Mouse (Mus musculus) kidney, embryonic 16.5 days (tissue): ENCODE data around the gene 1600012H06Rik. TPM values are rescaled to one million over a fixed set of nuclear protein-coding genes. Genes with fewer than 3 reads are reported as not detected.
"Not testable (repeated sequence)": the region's sequence is repeated elsewhere in the genome, so short reads cannot be mapped to it uniquely, and the experiment has no call there.

ENCODE experiments used
- ATAC-seq: fragments of 200-750 bp; cut with Nextera tagmentation; 2 replicates; pipeline ENCODE4 v1.8.0; 2017; ENCODE audit warnings: moderate TSS enrichment; ENCODE audit not compliant: low FRiP score, low TSS enrichment
- H3K27ac ChIP-seq: fragments of 300-500 bp; sonication (generic); 2 replicates; pipeline ENCODE4 v1.5.1; 2014; ENCODE audit warnings: low read length
- H3K27me3 ChIP-seq: fragments of 300-500 bp; sonication (generic); 2 replicates; pipeline ENCODE4 v1.6.1; 2014; ENCODE audit warnings: low read length, control low read depth, mixed read lengths; ENCODE audit not compliant: insufficient read depth
- H3K36me3 ChIP-seq: fragments of 300-500 bp; sonication (generic); 2 replicates; pipeline ENCODE4 v1.6.1; 2014; ENCODE audit warnings: low read length, control low read depth, mixed read lengths; ENCODE audit not compliant: insufficient read depth
- H3K4me1 ChIP-seq: fragments of 300-500 bp; sonication (generic); 2 replicates; pipeline ENCODE4 v1.6.1; 2014; ENCODE audit warnings: low read length, control low read depth, mixed read lengths; ENCODE audit not compliant: insufficient read depth
- H3K4me2 ChIP-seq: fragments of 300-500 bp; sonication (generic); replicated peaks from 2 replicates; pipeline ENCODE4 v1.6.1; 2014; ENCODE audit warnings: low read depth, low read length
- H3K4me3 ChIP-seq: fragments of 300-500 bp; sonication (generic); 2 replicates; pipeline ENCODE4 v1.5.1; 2014; ENCODE audit warnings: mild to moderate bottlenecking, low read length
- H3K9ac ChIP-seq: fragments of 300-500 bp; sonication (generic); replicated peaks from 2 replicates; pipeline ENCODE4 v1.6.1; 2014; ENCODE audit warnings: low read length
- H3K9me3 ChIP-seq: fragments of 300-500 bp; sonication (generic); 2 replicates; pipeline ENCODE4 v1.6.1; 2016; ENCODE audit warnings: low read length, control low read depth
- WGBS: fragments of 180-500 bp; shearing (Covaris S2); extraction: QIAGEN DNeasy Blood & Tissue Kit; methylation state at CpG from one replicate; pipeline ENCODE4 v1.1.7; 2014; 5-methylcytosine and 5-hydroxymethylcytosine counted together
- polyA plus RNA-seq: library from polyadenylated mRNA; unstranded; fragments of >200 nt; fragmentation: Nextera tagmentation; extraction: Ambion mirVana; gene quantifications from 2 replicates; pipeline ENCODE4 v1.2.1, GENCODE M21; 2015

The 1600012H06Rik gene
- polyA plus RNA-seq, 1 experiment from 2014 or later: 36.7 TPM

DNA sequence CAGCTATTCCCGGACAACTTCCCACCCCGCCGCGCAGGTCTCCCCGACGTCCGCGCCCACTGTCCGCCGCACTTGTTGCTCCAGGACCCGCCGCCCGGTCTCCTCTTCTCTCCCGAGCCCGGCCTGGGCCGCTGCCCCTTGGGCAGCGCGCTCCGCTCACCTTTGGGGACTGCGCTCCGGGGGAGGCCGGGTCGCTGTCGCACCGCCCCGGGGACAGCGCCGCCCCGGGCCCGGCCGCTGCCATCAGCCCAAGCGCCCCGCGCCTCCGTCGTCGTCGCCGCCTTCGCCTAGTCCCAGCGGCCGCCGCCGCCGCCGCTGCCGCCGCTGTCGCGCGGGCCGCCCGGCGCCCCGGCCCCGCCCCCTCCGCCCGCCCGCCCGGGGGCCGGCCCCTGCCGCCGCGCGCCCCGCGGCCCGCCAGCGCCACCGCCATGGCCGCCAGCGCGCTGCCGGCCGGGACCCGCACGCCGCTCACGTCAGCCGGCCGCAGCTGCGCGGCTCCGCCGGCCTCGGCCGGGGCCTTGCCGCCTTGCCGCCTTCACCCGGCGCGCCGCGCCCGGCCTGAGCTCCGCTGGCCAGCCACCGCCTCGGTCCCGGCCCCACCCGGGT is 18.1 kb downstream of the 1600012H06Rik start, which contains the start of gene Phf10:
Gene Phf10, minus strand, starts transcription at position 323 of the 606 bp plus-strand sequence.
- H3K36me3 ChIP-seq, H3K27ac ChIP-seq, H3K9me3 ChIP-seq, H3K4me1 ChIP-seq, H3K27me3 ChIP-seq: not testable (repeated sequence)
- H3K4me3 ChIP-seq: peak within 1 kb of the TSS; percentile 77
- 0% methylated on average over 21 of the region's 100 CpGs for WGBS
- H3K4me2 ChIP-seq: peak within 1 kb of the TSS; percentile 92
- peak; percentile 87 for ATAC-seq
- H3K9ac ChIP-seq: peak within 1 kb of the TSS; percentile 83

DNA sequence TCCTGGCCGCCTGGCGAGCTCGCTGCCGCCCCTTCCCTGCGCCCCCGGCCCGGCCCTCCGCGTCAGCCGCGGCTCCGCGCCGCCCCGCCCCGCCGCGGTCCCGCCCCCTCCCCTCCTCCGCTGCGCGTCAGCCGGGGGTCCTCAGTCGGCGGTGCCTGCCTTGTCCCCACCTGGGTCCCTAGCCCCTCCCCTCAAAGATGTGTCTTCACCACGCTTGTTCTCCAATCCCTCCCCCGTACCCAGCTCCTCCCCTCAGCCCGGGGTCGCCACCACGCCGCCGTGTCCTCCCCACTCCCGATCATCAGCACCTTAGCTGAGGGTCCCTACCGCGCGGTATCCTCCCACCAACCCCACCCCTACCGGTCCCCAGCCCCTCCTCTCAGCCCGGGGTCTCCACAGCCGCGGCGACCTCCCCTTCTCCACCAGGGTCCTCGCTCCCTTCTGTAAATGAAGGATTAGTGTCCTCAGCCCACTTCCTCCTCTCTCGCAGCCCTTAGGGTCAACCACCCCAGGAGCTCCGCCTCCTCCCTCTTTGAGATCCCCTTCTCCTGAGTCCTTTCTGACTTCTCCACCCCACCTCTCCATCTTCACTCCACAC is 18.7 kb downstream of the 1600012H06Rik start:
- H3K4me2 ChIP-seq, H3K4me3 ChIP-seq, H3K36me3 ChIP-seq, H3K9me3 ChIP-seq, H3K9ac ChIP-seq, H3K27ac ChIP-seq, H3K27me3 ChIP-seq, H3K4me1 ChIP-seq: not testable (repeated sequence)
- peak; percentile 92 for ATAC-seq
- no CpG with 5 or more reads among the region's 44 CpGs for WGBS

DNA sequence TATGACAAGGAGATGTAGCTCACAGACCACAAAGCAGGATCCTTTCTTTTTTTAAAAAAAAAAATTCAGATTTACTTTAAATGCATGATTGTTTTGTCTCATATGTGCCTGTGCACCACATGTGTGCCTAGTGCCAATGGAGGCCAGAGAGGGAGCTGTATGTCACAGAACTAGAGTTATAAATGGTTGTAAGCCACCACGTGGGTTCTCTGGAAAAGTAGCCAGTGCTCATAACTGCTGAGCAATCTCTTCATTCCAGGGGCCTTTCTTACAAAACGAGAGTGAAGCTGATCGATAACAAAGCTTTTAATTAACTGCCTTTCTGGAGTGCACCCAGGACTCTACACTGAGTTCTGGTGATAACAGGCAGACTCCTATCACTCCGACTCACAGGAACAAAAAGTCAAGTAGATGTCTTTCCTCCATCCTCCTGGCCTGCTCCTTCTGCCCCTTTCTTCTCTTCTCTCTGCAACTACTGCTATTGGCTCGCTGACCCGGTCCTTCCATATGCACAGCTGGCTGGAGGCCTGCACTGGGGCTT is 25.5 kb downstream of the 1600012H06Rik start:
- WGBS: no CpG with 5 or more reads among the region's 6 CpGs
- not testable (repeated sequence) for H3K4me2 ChIP-seq, H3K4me3 ChIP-seq, H3K27ac ChIP-seq, H3K9me3 ChIP-seq, H3K4me1 ChIP-seq, H3K27me3 ChIP-seq, ATAC-seq, H3K36me3 ChIP-seq, H3K9ac ChIP-seq

DNA sequence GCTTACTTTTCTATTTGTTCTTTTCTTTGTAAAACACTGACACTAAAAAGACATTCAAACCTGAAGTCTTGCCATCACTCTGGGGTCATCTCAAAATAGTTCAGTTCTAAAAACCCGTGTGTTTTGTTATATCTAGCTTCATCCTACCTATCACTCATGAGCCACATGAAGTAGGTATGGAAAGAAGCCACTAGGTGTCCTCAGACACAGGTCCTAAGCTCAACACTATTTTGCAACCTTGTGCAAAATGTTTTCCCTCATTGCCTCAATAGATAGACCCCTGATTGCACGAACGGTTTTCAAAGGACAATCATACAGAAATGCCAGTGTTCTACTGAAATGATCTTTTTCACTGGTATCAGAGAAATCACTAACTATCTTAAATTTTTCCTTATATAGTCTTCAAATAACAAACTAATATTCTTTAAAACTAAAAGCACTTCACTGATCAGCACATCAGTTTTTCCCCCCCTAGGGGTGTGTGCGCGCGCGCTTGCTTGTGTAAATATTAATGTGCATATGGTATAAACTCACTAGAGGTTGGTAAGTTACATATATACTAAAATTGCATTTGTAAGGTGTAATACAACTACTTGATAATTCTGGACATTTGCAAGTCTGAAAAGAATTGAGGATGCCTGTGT is 34.9 kb downstream of the 1600012H06Rik start:
- not testable (repeated sequence) for ATAC-seq, H3K9ac ChIP-seq, H3K4me1 ChIP-seq, H3K4me3 ChIP-seq, H3K9me3 ChIP-seq, H3K36me3 ChIP-seq, H3K27me3 ChIP-seq, H3K27ac ChIP-seq
- WGBS: 2% methylated on average over 4 of the region's 7 CpGs
- 0 out of 2 replicates have a peak overlapping the region, but pooled peaks have one; percentile 27 for H3K4me2 ChIP-seq

DNA sequence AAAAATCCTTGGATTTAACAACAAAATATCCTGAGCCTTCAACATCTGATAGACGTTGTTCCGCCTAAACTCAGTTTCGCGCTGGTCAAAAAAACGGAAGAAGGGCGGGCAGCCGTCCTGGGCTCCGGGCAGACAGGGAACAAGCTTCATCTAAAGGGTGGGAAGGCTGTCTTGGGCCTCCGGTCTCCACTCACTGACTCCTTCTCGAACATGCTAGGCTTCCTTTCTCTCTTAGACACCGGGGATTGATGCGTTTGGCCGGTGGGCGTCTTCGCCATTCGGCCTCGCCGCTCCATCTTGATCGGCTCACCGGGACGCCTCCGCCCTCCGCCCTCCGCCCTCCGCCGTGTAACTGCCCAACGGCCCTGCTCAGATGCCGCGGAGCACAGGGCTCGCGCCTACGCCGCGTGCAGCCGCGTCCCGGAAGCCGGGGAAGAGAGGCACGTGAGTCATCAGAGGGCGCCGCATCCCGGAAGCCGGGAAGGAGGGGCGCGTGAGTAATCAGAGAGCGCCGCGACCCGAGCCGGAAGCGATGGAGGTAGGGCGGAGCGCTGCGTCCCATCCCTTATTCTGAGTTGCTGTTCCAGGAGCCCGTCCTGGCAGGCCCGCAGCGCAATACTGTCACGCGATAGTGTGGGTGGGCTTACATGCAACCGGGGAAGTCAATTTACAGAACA is 35.5 kb downstream of the 1600012H06Rik start, which contains the start of the genes 9030025P20Rik and Gm3417:
Gene 9030025P20Rik, plus strand, starts transcription at position 107 of the 677 bp plus-strand sequence.
Gene Gm3417, minus strand, starts transcription at position 429 of the 677 bp plus-strand sequence.
- H3K9ac ChIP-seq, H3K9me3 ChIP-seq, H3K27ac ChIP-seq, H3K4me1 ChIP-seq, H3K36me3 ChIP-seq, H3K4me3 ChIP-seq, H3K27me3 ChIP-seq: not testable (repeated sequence)
- H3K4me2 ChIP-seq: 0 out of 2 replicates have a peak within 1 kb of the TSS, but pooled peaks have one; percentile 27
- peak; percentile 98 for ATAC-seq
- no CpG with 5 or more reads among the region's 60 CpGs for WGBS

DNA sequence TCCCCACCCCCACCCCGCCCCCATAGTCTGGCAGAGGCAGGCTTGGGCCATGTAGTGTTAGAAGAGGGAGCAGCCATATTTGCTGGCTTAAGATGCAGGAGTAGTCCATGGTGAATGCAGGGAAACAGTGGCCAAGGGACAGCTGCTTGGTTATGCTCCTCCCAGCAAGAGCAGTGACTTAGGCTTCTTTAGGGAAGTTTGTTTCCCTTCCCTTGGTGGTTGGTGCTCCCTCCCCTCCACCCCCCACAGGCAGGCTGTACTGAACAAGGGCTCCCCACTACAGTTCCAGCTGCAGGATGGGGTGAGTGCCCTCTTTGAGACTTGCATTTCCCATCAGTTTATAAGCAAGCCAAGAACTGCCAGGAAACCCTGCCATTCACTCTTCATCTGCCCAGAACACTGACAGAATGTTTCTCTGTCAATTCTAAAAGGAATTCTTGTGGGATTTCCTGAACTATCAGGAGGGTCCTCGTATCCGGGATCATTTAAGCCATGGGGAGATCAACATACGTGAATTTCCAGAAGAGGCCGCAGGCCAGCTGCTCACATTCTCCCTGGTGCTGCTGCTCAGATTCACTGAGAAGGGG is 47.2 kb downstream of the 1600012H06Rik start:
- not testable (repeated sequence) for H3K27me3 ChIP-seq, H3K36me3 ChIP-seq, ATAC-seq, H3K27ac ChIP-seq, H3K9me3 ChIP-seq, H3K4me3 ChIP-seq, H3K4me1 ChIP-seq, H3K4me2 ChIP-seq, H3K9ac ChIP-seq
- 94% methylated on average over 4 of the region's 5 CpGs for whole genome bisulfite sequencing

DNA sequence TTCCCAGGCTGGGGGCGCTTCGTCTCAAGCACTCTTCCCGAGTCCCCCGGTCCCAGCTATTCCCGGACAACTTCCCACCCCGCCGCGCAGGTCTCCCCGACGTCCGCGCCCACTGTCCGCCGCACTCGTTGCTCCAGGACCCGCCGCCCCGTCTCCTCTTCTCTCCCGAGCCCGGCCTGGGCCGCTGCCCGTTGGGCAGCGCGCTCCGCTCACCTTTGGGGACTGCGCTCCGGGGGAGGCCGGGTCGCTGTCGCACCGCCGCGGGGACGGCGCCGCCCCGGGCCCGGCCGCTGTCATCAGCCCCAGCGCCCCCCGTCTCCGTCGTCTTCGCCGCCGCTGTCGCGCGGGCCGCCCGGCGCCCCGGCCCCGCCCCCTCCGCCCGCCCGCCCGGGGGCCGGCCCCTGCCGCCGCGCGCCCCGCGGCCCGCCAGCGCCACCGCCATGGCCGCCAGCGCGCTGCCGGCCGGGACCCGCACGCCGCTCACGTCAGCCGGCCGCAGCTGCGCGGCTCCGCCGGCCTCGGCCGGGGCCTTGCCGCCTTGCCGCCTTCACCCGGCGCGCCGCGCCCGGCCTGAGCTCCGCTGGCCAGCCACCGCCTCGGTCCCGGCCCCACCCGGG is 49.6 kb downstream of the 1600012H06Rik start:
- H3K9ac ChIP-seq, H3K9me3 ChIP-seq, H3K36me3 ChIP-seq, H3K4me3 ChIP-seq, H3K27me3 ChIP-seq, H3K4me2 ChIP-seq, H3K27ac ChIP-seq, H3K4me1 ChIP-seq: not testable (repeated sequence)
- ATAC-seq: peak; percentile 80
- no CpG with 5 or more reads among the region's 98 CpGs for WGBS

DNA sequence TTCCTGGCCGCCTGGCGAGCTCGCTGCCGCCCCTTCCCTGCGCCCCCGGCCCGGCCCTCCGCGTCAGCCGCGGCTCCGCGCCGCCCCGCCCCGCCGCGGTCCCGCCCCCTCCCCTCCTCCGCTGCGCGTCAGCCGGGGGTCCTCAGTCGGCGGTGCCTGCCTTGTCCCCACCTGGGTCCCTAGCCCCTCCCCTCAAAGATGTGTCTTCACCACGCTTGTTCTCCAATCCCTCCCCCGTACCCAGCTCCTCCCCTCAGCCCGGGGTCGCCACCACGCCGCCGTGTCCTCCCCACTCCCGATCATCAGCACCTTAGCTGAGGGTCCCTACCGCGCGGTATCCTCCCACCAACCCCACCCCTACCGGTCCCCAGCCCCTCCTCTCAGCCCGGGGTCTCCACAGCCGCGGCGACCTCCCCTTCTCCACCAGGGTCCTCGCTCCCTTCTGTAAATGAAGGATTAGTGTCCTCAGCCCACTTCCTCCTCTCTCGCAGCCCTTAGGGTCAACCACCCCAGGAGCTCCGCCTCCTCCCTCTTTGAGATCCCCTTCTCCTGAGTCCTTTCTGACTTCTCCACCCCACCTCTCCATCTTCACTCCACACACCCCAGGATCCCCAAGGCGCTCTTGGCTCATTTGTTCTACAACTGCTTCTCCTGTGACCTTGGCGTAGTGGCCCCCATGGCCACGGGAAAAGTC is 50.3 kb downstream of the 1600012H06Rik start:
- not testable (repeated sequence) for H3K27ac ChIP-seq, H3K27me3 ChIP-seq
- no CpG with 5 or more reads among the region's 47 CpGs for WGBS

DNA sequence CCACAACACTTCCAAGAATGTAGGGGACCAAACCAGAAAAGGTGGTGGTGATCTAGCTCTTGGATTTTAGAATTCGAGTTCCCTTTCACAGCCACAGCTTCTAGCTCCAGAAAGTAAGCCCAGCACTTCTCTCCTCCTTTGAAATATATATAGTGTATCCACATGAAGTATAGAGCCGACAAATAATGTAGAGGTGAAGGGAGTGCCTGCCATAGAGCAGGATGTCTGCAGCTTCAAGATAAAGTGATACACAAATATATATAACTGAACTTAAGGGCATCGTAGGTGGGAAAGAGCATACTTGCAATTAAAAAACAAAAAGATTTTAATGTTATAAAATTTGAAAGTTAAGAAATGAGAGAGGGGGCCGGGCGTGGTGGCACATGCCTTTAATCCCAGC is 51.2 kb downstream of the 1600012H06Rik start:
- H3K9ac ChIP-seq, H3K4me2 ChIP-seq, H3K4me3 ChIP-seq, H3K27ac ChIP-seq, H3K4me1 ChIP-seq, H3K27me3 ChIP-seq, ATAC-seq, H3K9me3 ChIP-seq, H3K36me3 ChIP-seq: not testable (repeated sequence)
- no CpG with 5 or more reads among the region's 5 CpGs for WGBS

More for the DNA sequence above, 50.3 kb downstream of the 1600012H06Rik start:
- H3K4me3 ChIP-seq, H3K36me3 ChIP-seq, H3K4me2 ChIP-seq, H3K4me1 ChIP-seq, H3K9me3 ChIP-seq, H3K9ac ChIP-seq: not testable (repeated sequence)
- peak; percentile 89 for ATAC-seq
